Mouse (Mus musculus) kidney, postnatal 0 days (tissue): Measurements from ENCODE around the gene Glg1. TPM values are rescaled to one million over a fixed set of nuclear protein-coding genes. Genes with fewer than 3 reads are reported as not detected.

Experiments used
- ATAC-seq: fragments of 200-750 bp; cut with Nextera tagmentation; replicated peaks from 2 replicates; pipeline ENCODE4 v1.8.0; 2017; ENCODE audit warnings: low read depth, moderate number of reproducible peaks, moderate TSS enrichment, moderate library complexity; ENCODE audit not compliant: low FRiP score
- DNase-seq: peaks from one replicate; pipeline ENCODE4 v3.0.0-alpha.2; 2016; ENCODE audit warnings: low spot score
- H3K27ac ChIP-seq: fragments of 300-500 bp; sonication (generic); 2 replicates; pipeline ENCODE4 v1.5.1; 2014; ENCODE audit warnings: mild to moderate bottlenecking
- H3K27me3 ChIP-seq: fragments of 300-500 bp; sonication (generic); 2 replicates; pipeline ENCODE4 v1.6.1; 2014; ENCODE audit warnings: low read length, mixed read lengths; ENCODE audit not compliant: insufficient read depth
- H3K36me3 ChIP-seq: fragments of 300-500 bp; sonication (generic); 2 replicates; pipeline ENCODE4 v1.6.1; 2014; ENCODE audit warnings: low read length, mixed read lengths; ENCODE audit not compliant: insufficient read depth
- H3K4me1 ChIP-seq: fragments of 300-500 bp; sonication (generic); replicated peaks from 2 replicates; pipeline ENCODE4 v1.6.1; 2014; ENCODE audit warnings: antibody characterized with exemption, low read length, mixed read lengths; ENCODE audit not compliant: insufficient read depth
- H3K4me2 ChIP-seq: fragments of 300-500 bp; sonication (generic); 2 replicates; pipeline ENCODE4 v1.6.1; 2014; ENCODE audit warnings: mild to moderate bottlenecking, low read length, moderate library complexity, mixed read lengths
- H3K4me3 ChIP-seq: fragments of 300-500 bp; sonication (generic); replicated peaks from 2 replicates; pipeline ENCODE4 v1.5.1; 2014; ENCODE audit warnings: low read depth, low read length
- H3K9ac ChIP-seq: fragments of 300-500 bp; sonication (generic); 2 replicates; pipeline ENCODE4 v1.6.1; 2014; ENCODE audit warnings: low read depth, low read length
- H3K9me3 ChIP-seq: fragments of 300-500 bp; sonication (generic); replicated peaks from 2 replicates; pipeline ENCODE4 v1.6.1; 2016; ENCODE audit warnings: low read length, inconsistent platforms, mixed read lengths
- CTCF ChIP-seq: IDR thresholded peaks from 2 replicates; pipeline ENCODE4 v1.5.1; 2016; ENCODE audit warnings: antibody characterized with exemption, low read depth, mild to moderate bottlenecking, moderate library complexity
- WGBS: fragments of 180-500 bp; shearing (Covaris S2); extraction: QIAGEN DNeasy Blood & Tissue Kit; methylation state at CpG from one replicate; pipeline ENCODE4 v1.1.7; 2014; 5-methylcytosine and 5-hydroxymethylcytosine counted together
- polyA plus RNA-seq: library from polyadenylated mRNA; unstranded; fragments of >200 nt; fragmentation: Nextera tagmentation; extraction: Ambion mirVana; gene quantifications from 2 replicates; pipeline ENCODE4 v1.2.1, GENCODE M21; 2015

Gene Glg1
- polyA plus RNA-seq, 1 experiment from 2014 or later: 63.0 TPM

GRCm38 (mm10) chr8:111299821-111300568, 41.0 kb upstream of the Glg1 start, which contains the start of gene Rfwd3:
TSS of gene Rfwd3 (minus strand) at chr8:111300222.
- Histone ChIP-seq H3K9me3 (no peaks in the 10 kb centered on the region), H3K27me3 (no peaks in the 10 kb centered on the region), H3K4me2 (peak within 1 kb of the TSS; percentile 68), H3K4me1 (no peaks in the 10 kb centered on the region), H3K9ac (peak within 1 kb of the TSS; percentile 89), H3K27ac (peak within 1 kb of the TSS; percentile 93), H3K4me3 (peak within 1 kb of the TSS; percentile 93), H3K36me3 (0 out of 2 replicates have a peak, but pooled peaks cover 11% of the 10 kb centered on the region)
- peak; percentile 55 for TF ChIP-seq CTCF
- peak; percentile 99 for ATAC-seq
- under 1% methylated on average over 65 of the region's 67 CpGs for WGBS
- DNase-seq: peak; percentile 99

- H3K4me2 ChIP-seq: peak overlapping the region; percentile 68
- ATAC-seq (no peak), DNase-seq (peak; percentile 52)
- no peak for TF ChIP-seq CTCF
- no peaks in the 10 kb centered on the region for H3K4me1 ChIP-seq
- peak overlapping the region; percentile 89 for H3K9ac ChIP-seq
- H3K36me3 ChIP-seq: peaks cover 16% of the 10 kb centered on the region; the same call in 1 of the 2 replicates
- under 1% methylated on average over 28 of the region's 28 CpGs for WGBS
- no peaks in the 10 kb centered on the region for H3K27me3 ChIP-seq
- H3K4me3 ChIP-seq: peak overlapping the region; percentile 93
- H3K27ac ChIP-seq: peak overlapping the region; percentile 93
- no peaks in the 10 kb centered on the region for H3K9me3 ChIP-seq
Measured at GRCm38 (mm10) chr8:111299363-111299820, 40.4 kb upstream of the Glg1 start.

GRCm38 (mm10) chr8:111298011-111298410, 39.0 kb upstream of the Glg1 start:
- Histone ChIP-seq H3K9me3 (no peaks in the 10 kb centered on the region), H3K27me3 (no peaks in the 10 kb centered on the region), H3K9ac (no peak overlapping the region), H3K27ac (no peak overlapping the region), H3K4me3 (no peak overlapping the region), H3K4me1 (no peaks in the 10 kb centered on the region), H3K4me2 (peak overlapping the region; percentile 0; the same call in 1 of the 2 replicates), H3K36me3 (peaks cover 29% of the 10 kb centered on the region; the same call in 1 of the 2 replicates)
- TF ChIP-seq CTCF: no peak
- DNase-seq (no peak), ATAC-seq (no peak)
- 82% methylated on average over 1 of the region's 1 CpGs for WGBS

- Histone ChIP-seq H3K4me3 (no peak overlapping the region), H3K4me2 (no peak overlapping the region), H3K9ac (no peak overlapping the region), H3K27me3 (no peaks in the 10 kb centered on the region), H3K27ac (no peak overlapping the region), H3K4me1 (no peaks in the 10 kb centered on the region), H3K9me3 (no peaks in the 10 kb centered on the region), H3K36me3 (peaks cover 50% of the 10 kb centered on the region)
- WGBS: 52% methylated on average over 7 of the region's 7 CpGs
- DNase-seq (peak; percentile 44), ATAC-seq (no peak)
- TF ChIP-seq CTCF: no peak
Measured at GRCm38 (mm10) chr8:111291733-111292132, 32.7 kb upstream of the Glg1 start.

GRCm38 (mm10) chr8:111290586-111290985, 31.6 kb upstream of the Glg1 start:
- ATAC-seq (no peak), DNase-seq (no peak)
- Histone ChIP-seq H3K27ac (no peak overlapping the region), H3K9me3 (no peaks in the 10 kb centered on the region), H3K36me3 (peaks cover 51% of the 10 kb centered on the region), H3K4me2 (no peak overlapping the region), H3K9ac (no peak overlapping the region), H3K27me3 (no peaks in the 10 kb centered on the region), H3K4me3 (no peak overlapping the region), H3K4me1 (no peaks in the 10 kb centered on the region)
- 97% methylated on average over 7 of the region's 7 CpGs for WGBS
- TF ChIP-seq CTCF: no peak

- no peaks in the 10 kb centered on the region for H3K4me1 ChIP-seq
- TF ChIP-seq CTCF: no peak
- no peaks in the 10 kb centered on the region for H3K9me3 ChIP-seq
- no peak overlapping the region for H3K9ac ChIP-seq
- DNase-seq: no peak
- ATAC-seq: no peak
- peaks cover 59% of the 10 kb centered on the region for H3K36me3 ChIP-seq
- 53% methylated on average over 4 of the region's 4 CpGs for WGBS
- H3K27me3 ChIP-seq: no peaks in the 10 kb centered on the region
- H3K27ac ChIP-seq: no peak overlapping the region
- no peak overlapping the region for H3K4me2 ChIP-seq
- no peak overlapping the region for H3K4me3 ChIP-seq
Measured at GRCm38 (mm10) chr8:111285603-111286002, 26.6 kb upstream of the Glg1 start.
